ENCODE assay signal across 18 mouse cellular contexts in genomic region chr17:66073971-66074370, GRCm38 (mm10). TPM values are rescaled to one million over a fixed set of nuclear protein-coding genes. Genes with fewer than 3 reads are reported as not detected.
A peak's percentile ranks its signal among the peaks of the same experiment; 100 is the strongest.
DNase-seq lines count a peak whose midpoint lies in the region; ATAC-seq lines count a peak whose summit lies in the region.
"Had no signal": no experiment of that assay in that cellular context is flagged by ENCODE, and none has a peak within 500 bp of the region (broad histone marks: within the 10 kb centered on the region; RNA-seq: fewer than 3 reads in every experiment).

No protein-coding gene starts in this region.

- peak; percentile 25 for DNase-seq in heart, adult 11 months
- DNase-seq in heart, adult 18-20 months = no peak
- DNase-seq in 416B (ENCODE audit: low read depth) = peak; percentile 76
- no peak for DNase-seq in retina, embryonic 14.5 days (ENCODE audit: low spot score)
- no peak for DNase-seq in spleen, adult 12 weeks (ENCODE audit: low spot score)
- DNase-seq in urinary bladder, postnatal 4 days (ENCODE audit: low spot score in 2 of 2) = no peak
- DNase-seq: adrenal gland, postnatal 14 days; cerebellum, adult 11-12 months; cerebellum, adult 9-10 months; cerebellum, postnatal 25 days; forebrain, postnatal 0 days; gastrocnemius, postnatal 36 days; heart, adult 2 months; heart, postnatal 14 days; kidney, adult 11 months had no signal

- peak; percentile 50 for ATAC-seq in CD4-positive, CD25-positive, alpha-beta regulatory T cell, adult 4 months
- peak; percentile 44 for ATAC-seq in activated CD4-positive, CD25-positive, alpha-beta regulatory T cell, adult 4 months
- ATAC-seq: forebrain, embryonic 13.5 days; forebrain, postnatal 0 days had no signal

RNA-seq across cellular contexts. Expression of gene Ankrd12, which starts 2.9 kb away (rescaled TPM):
- 10 to 100 TPM; 18.3 to 19.8 TPM for total RNA-seq in heart, adult 18-20 months (2021)
- 100 to 1,000 TPM; 149 to 151 TPM for polyA plus RNA-seq in CD4-positive, CD25-positive, alpha-beta regulatory T cell, adult 4 months (2017; shearing (Covaris generic))
- polyA plus RNA-seq in activated CD4-positive, CD25-positive, alpha-beta regulatory T cell, adult 4 months (2017; shearing (Covaris generic)) = 100 to 1,000 TPM; 111 to 127 TPM

RNA-seq across cellular contexts. Expression of gene Ndufv2, which starts 27.4 kb away (rescaled TPM):
- 1,000 to 10,000 TPM; 1,218 to 1,257 TPM for total RNA-seq in heart, adult 18-20 months (2021)
- 100 to 1,000 TPM; 218 to 226 TPM for polyA plus RNA-seq in CD4-positive, CD25-positive, alpha-beta regulatory T cell, adult 4 months (2017; shearing (Covaris generic))
- 100 to 1,000 TPM; 255 to 259 TPM for polyA plus RNA-seq in activated CD4-positive, CD25-positive, alpha-beta regulatory T cell, adult 4 months (2017; shearing (Covaris generic))

RNA-seq across cellular contexts. Expression of gene Washc1, which starts 37.4 kb away (rescaled TPM):
- total RNA-seq in heart, adult 18-20 months (2021) = 10 to 100 TPM; 22.5 to 25.0 TPM
- 10 to 100 TPM; 28.7 to 49.1 TPM for polyA plus RNA-seq in CD4-positive, CD25-positive, alpha-beta regulatory T cell, adult 4 months (2017; shearing (Covaris generic))
- polyA plus RNA-seq in activated CD4-positive, CD25-positive, alpha-beta regulatory T cell, adult 4 months (2017; shearing (Covaris generic)) = 10 to 100 TPM; 27.9 to 32.7 TPM

RNA-seq across cellular contexts. Expression of gene Ddx11, which starts 49.3 kb away (rescaled TPM):
- total RNA-seq in heart, adult 18-20 months (2021) = 1 to 10 TPM; 1.2 to 1.5 TPM
- 10 to 100 TPM; 11.4 to 24.8 TPM for polyA plus RNA-seq in CD4-positive, CD25-positive, alpha-beta regulatory T cell, adult 4 months (2017; shearing (Covaris generic))
- polyA plus RNA-seq in activated CD4-positive, CD25-positive, alpha-beta regulatory T cell, adult 4 months (2017; shearing (Covaris generic)) = 10 to 100 TPM; 11.8 to 13.5 TPM

Comparison
In these comparisons a context has a peak if more than half of its experiments do, and no peak if none do; other contexts are left out.
1. DNase-seq: peak in heart, adult 11 months (single experiment) and 416B (single experiment); none in heart, adult 18-20 months (0 of 2), retina, embryonic 14.5 days (single experiment), spleen, adult 12 weeks (single experiment) and urinary bladder, postnatal 4 days (0 of 2).